Mouse (Mus musculus): ENCODE results near the gene Cldn4. TPM values are rescaled to one million over a fixed set of nuclear protein-coding genes. Genes with fewer than 3 reads are reported as not detected.

The Cldn4 gene
- total and polyA plus RNA-seq, 3 experiments, result 0.17 to 0.51 TPM; not detected in 1

DNA sequence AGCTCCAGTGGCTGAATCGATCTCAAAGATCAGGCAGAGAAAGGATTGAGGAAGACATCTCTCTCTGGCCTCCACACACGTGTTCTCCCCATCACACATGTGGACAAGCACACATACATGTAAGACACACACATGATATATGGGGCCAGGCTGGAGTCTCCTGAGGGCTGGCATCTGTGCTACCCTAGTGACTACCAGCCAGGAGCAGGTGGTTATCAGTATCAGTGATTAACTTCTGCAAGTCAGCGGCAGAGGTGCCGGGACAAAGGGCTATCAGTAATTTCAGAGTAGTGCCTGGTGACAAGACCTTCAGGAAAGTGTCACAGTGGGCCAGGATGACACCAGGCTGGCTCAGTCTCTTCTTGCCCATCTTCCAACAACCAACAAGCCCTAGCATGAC, 33.0 kb downstream of the Cldn4 start:
- Histone ChIP-seq H3K27ac (ENCODE audit: insufficient read depth, low read depth) (no peak overlapping the region), H3K4me3 (replicated peaks in 1 of 3; ENCODE audit: low read depth in 2 of 3, low read length in 2 of 3, poor library complexity in 1 of 3) (no peak overlapping the region), H3K9me3 (replicated peaks; ENCODE audit: low read length) (peaks cover 12% of the 10 kb centered on the region), H3K9ac (ENCODE audit: insufficient read depth, low read depth) (no peak overlapping the region), H3K4me1 (ENCODE audit: control insufficient read depth in 1 of 2, insufficient read depth in 2 of 2) (no peaks in the 10 kb centered on the region), H3K79me2 (replicated peaks; ENCODE audit: control insufficient read depth, extremely low read depth, insufficient read depth, poor library complexity, severe bottlenecking) (no peaks in the 10 kb centered on the region), H3K27me3 (replicated peaks) (peaks cover 70% of the 10 kb centered on the region), H3K4me2 (ENCODE audit: insufficient read depth, low read depth, poor library complexity, severe bottlenecking) (no peak overlapping the region), H3K36me3 (replicated peaks in 1 of 2; ENCODE audit: control insufficient read depth in 1 of 2, insufficient read depth in 1 of 2, low read length in 1 of 2) (no peaks in the 10 kb centered on the region)
- dilution Hi-C loops (cut with MboI; ENCODE audit: extremely low pct_ligation_motif_present, extremely low pct_unique_long_range_greater_than_20kb, low sequenced_read_pairs) (no loop called here), in situ Hi-C loops (cut with MboI; ENCODE audit: low pct_ligation_motif_present, low pct_unique_long_range_greater_than_20kb, low sequenced_read_pairs) (loop anchor here (25.0 kb wide), 2 partner anchors 176 to 199 kb away; partner anchors contain the start of gene Eln)
- TF ChIP-seq E2F4 (IDR thresholded peaks at IDR 0.05; ENCODE audit: insufficient replicate concordance, low read depth, low read length) (no peak), MAX (IDR thresholded peaks at IDR 0.05; ENCODE audit: low read length) (no peak), POLR2AphosphoS2 (IDR thresholded peaks at IDR 0.05; ENCODE audit: low read depth, low read length) (no peak), SMC3 (IDR thresholded peaks at IDR 0.05; ENCODE audit: low read depth, low read length) (no peak), MAZ (IDR thresholded peaks at IDR 0.05; ENCODE audit: low read depth, low read length) (no peak), TCF12 (IDR thresholded peaks at IDR 0.05; ENCODE audit: low read depth, low read length) (no peak), GABPA (IDR thresholded peaks at IDR 0.05; ENCODE audit: insufficient replicate concordance, low read depth, low read length) (no peak), CHD1 (IDR thresholded peaks at IDR 0.05; ENCODE audit: low read depth, low read length) (no peak), ZNF384 (IDR thresholded peaks at IDR 0.05; ENCODE audit: low read depth, low read length) (no peak), ETS1 (conservative IDR thresholded peaks at IDR 0.05; ENCODE audit: low read depth, low read length) (no peak), CTCF (conservative IDR thresholded peaks at IDR 0.05 in 1 of 2, IDR thresholded peaks at IDR 0.05 in 1 of 2; ENCODE audit: low read depth in 2 of 2, low read length in 2 of 2) (no peak), BHLHE40 (IDR thresholded peaks at IDR 0.05; ENCODE audit: low read depth, low read length) (no peak)
- no peak for DNase-seq (ENCODE audit: extremely low read depth)

DNA sequence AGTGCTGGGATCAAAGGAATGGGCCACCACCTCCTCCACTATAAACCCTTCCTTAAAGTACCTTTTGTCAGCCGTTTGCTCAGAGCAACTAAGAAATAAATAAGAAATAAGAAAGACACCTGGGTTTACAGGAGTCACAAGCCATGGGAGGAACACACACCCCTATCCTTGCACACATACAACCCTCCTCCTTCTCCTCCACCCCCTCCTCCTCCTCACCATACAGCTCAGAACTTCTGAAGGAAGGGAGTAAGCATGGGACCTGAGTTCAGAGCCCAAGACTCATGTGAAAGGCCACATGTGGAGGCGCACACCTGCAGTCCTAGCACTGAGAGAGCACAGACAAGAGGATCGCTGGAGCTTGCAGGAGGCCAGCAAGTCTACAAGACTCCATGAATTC, 33.4 kb downstream of the Cldn4 start:
- no peak overlapping the region for H3K9ac ChIP-seq (ENCODE audit: insufficient read depth, low read depth)
- H3K27ac ChIP-seq (ENCODE audit: insufficient read depth, low read depth), result no peak overlapping the region
- no peaks in the 10 kb centered on the region for H3K36me3 ChIP-seq (replicated peaks in 1 of 2; ENCODE audit: control insufficient read depth in 1 of 2, insufficient read depth in 1 of 2, low read length in 1 of 2)
- peaks cover 12% of the 10 kb centered on the region for H3K9me3 ChIP-seq (replicated peaks; ENCODE audit: low read length)
- dilution Hi-C loops (cut with MboI; ENCODE audit: extremely low pct_ligation_motif_present, extremely low pct_unique_long_range_greater_than_20kb, low sequenced_read_pairs) (no loop called here), in situ Hi-C loops (cut with MboI; ENCODE audit: low pct_ligation_motif_present, low pct_unique_long_range_greater_than_20kb, low sequenced_read_pairs) (loop anchor here (25.0 kb wide), 2 partner anchors 176 to 199 kb away; partner anchors contain the start of gene Eln)
- no peak overlapping the region for H3K4me2 ChIP-seq (ENCODE audit: insufficient read depth, low read depth, poor library complexity, severe bottlenecking)
- peaks cover 71% of the 10 kb centered on the region for H3K27me3 ChIP-seq (replicated peaks)
- no peak for TF ChIP-seq HCFC1 (IDR thresholded peaks at IDR 0.05; ENCODE audit: low read depth, low read length)
- TF ChIP-seq MXI1 (IDR thresholded peaks at IDR 0.05; ENCODE audit: low read depth, low read length), result no peak
- no peak for TF ChIP-seq EP300 (IDR thresholded peaks at IDR 0.05; ENCODE audit: low read length)
- TF ChIP-seq ZMIZ1 (IDR thresholded peaks at IDR 0.05; ENCODE audit: low read depth, low read length), result no peak
- no peak for TF ChIP-seq ELF1 (IDR thresholded peaks at IDR 0.05; ENCODE audit: low read depth, low read length)
- no peak for TF ChIP-seq GABPA (IDR thresholded peaks at IDR 0.05; ENCODE audit: insufficient replicate concordance, low read depth, low read length)
- no peak for TF ChIP-seq KAT2A (IDR thresholded peaks at IDR 0.05; ENCODE audit: insufficient replicate concordance, low read length)
- no peak for TF ChIP-seq NELFE (IDR thresholded peaks at IDR 0.05; ENCODE audit: low read depth, low read length)
- TF ChIP-seq POLR2A (IDR thresholded peaks at IDR 0.05; ENCODE audit: low read depth, low read length), result no peak
- TF ChIP-seq CHD2 (IDR thresholded peaks at IDR 0.05; ENCODE audit: low read length), result no peak
- no peak for TF ChIP-seq CTCF (conservative IDR thresholded peaks at IDR 0.05 in 1 of 2, IDR thresholded peaks at IDR 0.05 in 1 of 2; ENCODE audit: low read depth in 2 of 2, low read length in 2 of 2)
- TF ChIP-seq PAX5 (IDR thresholded peaks at IDR 0.05; ENCODE audit: low read length), result no peak
- TF ChIP-seq CHD1 (IDR thresholded peaks at IDR 0.05; ENCODE audit: low read depth, low read length), result no peak
- no peak for TF ChIP-seq MAFK (IDR thresholded peaks at IDR 0.05; ENCODE audit: insufficient replicate concordance, low read length)
- no peak for TF ChIP-seq ZC3H11A (IDR thresholded peaks at IDR 0.05; ENCODE audit: low read depth, low read length)
- TF ChIP-seq UBTF (IDR thresholded peaks at IDR 0.05; ENCODE audit: low read depth, low read length), result no peak
- TF ChIP-seq RCOR1 (conservative IDR thresholded peaks at IDR 0.05; ENCODE audit: low read depth, low read length), result no peak
- TF ChIP-seq ZNF384 (IDR thresholded peaks at IDR 0.05; ENCODE audit: low read depth, low read length), result no peak
- TF ChIP-seq TBP (conservative IDR thresholded peaks at IDR 0.05; ENCODE audit: low read depth, low read length), result no peak
- TF ChIP-seq JUND (conservative IDR thresholded peaks at IDR 0.05; ENCODE audit: low read depth, low read length), result no peak
- DNase-seq (ENCODE audit: extremely low read depth), result no peak
- no peaks in the 10 kb centered on the region for H3K79me2 ChIP-seq (replicated peaks; ENCODE audit: control insufficient read depth, extremely low read depth, insufficient read depth, poor library complexity, severe bottlenecking)
- H3K4me3 ChIP-seq (replicated peaks in 1 of 3; ENCODE audit: low read depth in 2 of 3, low read length in 2 of 3, poor library complexity in 1 of 3), result no peak overlapping the region
- no peaks in the 10 kb centered on the region for H3K4me1 ChIP-seq (ENCODE audit: control insufficient read depth in 1 of 2, insufficient read depth in 2 of 2)
